Mouse (Mus musculus): Measurements from ENCODE around the gene Myh9. TPM values are rescaled to one million over a fixed set of nuclear protein-coding genes. Genes with fewer than 3 reads are reported as not detected.
"Not testable (repeated sequence)": the region's sequence is repeated elsewhere in the genome, so short reads cannot be mapped to it uniquely, and the experiment has no call there.

Myh9 gene
- polyA plus RNA-seq, 1 experiment from 2014 or later: 36.8 TPM

DNA sequence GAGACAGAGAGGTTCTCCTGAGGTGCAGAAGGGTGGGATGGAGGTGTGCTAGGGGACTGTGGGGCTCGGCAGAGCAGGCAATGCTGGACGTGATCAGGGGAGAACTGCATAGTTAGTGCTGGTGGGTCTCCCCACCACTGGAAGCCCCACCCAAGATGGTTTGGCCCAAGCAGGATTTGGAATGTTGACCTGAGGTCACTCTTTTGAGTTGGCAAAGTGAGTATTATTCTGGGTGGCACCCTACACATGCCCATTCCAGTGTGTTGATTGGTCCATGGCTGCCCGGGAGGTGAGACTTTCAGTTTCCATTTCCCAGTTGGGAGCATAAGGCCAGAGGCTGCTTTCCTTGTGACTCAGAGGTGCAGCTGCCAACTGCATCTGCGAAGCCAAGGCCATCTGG lies 113.2 kb downstream of the Myh9 start, which contains the start of gene Apol9b:
Apol9b (plus strand) TSS at position 301 of the 400 bp plus-strand sequence.
- H3K27me3 ChIP-seq (ENCODE audit: poor library complexity, severe bottlenecking); DNase-seq (ENCODE audit: extremely low spot score, low spot score): not testable (repeated sequence)
- 79% methylated on average over 1 of the region's 4 CpGs for WGBS

DNA sequence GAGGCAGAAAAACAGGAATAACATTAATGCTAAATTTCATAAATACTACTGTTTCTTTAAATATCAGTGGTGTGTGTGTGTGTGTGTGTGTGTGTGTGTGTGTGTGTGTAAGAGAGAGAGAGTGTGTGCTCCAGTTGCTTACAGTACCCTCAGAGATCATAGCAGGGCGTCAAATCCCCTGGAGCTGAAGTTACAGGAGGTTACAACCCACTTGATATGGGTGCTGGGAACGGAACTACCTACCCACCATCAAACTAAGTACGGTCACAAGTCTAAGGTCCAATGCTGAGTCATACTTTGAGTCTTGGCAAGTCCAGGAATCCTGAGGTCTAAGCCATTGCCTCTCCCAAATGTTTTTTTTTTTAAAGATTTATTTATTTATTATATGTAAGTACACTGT lies 114.2 kb downstream of the Myh9 start:
- not testable (repeated sequence) for H3K27ac ChIP-seq; H3K36me3 ChIP-seq (replicated peaks); H3K4me3 ChIP-seq; DNase-seq (ENCODE audit: extremely low spot score, low spot score); H3K9me3 ChIP-seq; H3K27me3 ChIP-seq (ENCODE audit: poor library complexity, severe bottlenecking); H3K4me1 ChIP-seq
- WGBS: 88% methylated on average over 3 of the region's 3 CpGs

More for the DNA sequence above, 113.2 kb downstream of the Myh9 start, which contains the start of gene Apol9b:
- not testable (repeated sequence) for H3K27ac ChIP-seq; H3K4me3 ChIP-seq; H3K4me1 ChIP-seq; H3K9me3 ChIP-seq; H3K36me3 ChIP-seq (replicated peaks)

DNA sequence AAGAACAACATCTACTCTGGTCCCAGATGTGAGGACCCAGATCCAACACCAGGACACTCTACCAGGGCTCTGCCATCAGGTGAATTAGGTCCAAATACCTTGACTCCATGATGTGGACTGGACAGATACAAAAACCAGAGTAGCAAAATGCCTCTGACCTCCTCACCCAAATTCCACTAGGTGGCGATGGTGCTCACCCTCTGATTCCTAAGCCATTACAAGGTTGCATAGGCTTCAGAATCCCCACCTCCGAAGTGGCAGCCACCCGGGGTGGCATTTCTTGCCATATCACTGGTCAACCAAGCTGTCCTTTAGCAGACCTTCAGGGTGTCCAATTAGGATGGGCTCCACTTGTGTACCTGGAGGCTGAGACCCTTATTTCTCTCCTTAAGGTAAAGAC lies 114.8 kb downstream of the Myh9 start:
- DNase-seq (ENCODE audit: extremely low spot score, low spot score); H3K27me3 ChIP-seq (ENCODE audit: poor library complexity, severe bottlenecking); H3K27ac ChIP-seq; H3K4me3 ChIP-seq; H3K4me1 ChIP-seq; H3K36me3 ChIP-seq (replicated peaks); H3K9me3 ChIP-seq: not testable (repeated sequence)
- 8% methylated on average over 3 of the region's 3 CpGs for WGBS

DNA sequence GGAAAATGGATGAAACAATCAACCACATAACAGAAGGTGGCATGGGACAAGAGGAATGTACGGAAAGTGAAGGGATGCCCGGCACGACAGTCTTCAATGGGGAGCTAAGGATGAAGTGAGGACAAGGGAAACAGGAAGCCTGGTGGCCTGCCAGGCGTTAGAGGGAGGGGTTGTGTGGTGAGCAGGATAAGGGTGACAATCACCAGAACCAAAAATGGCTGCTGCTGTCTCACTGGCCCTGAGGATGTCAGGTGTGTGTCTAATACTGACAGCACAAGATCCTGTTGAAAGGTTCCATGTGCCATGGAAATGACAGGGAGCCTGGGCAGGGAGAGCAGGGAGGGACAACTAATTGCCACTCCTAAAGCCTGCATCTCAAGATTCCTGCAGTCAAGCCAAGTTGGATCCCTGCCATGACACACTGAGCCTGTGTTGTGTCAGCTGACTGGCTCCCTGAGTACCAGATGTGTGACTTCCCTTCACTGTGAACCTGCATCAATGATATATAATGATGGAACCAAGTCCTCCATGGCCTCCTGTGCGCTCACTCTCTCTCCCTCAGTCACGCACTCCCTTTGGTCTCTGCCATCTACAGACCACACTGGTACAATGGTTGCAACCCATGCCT lies 116.5 kb downstream of the Myh9 start:
- not testable (repeated sequence) for H3K4me1 ChIP-seq; H3K36me3 ChIP-seq (replicated peaks); H3K27me3 ChIP-seq (ENCODE audit: poor library complexity, severe bottlenecking); H3K4me3 ChIP-seq; H3K9me3 ChIP-seq; H3K27ac ChIP-seq; DNase-seq (ENCODE audit: extremely low spot score, low spot score)
- 91% methylated on average over 6 of the region's 6 CpGs for WGBS

DNA sequence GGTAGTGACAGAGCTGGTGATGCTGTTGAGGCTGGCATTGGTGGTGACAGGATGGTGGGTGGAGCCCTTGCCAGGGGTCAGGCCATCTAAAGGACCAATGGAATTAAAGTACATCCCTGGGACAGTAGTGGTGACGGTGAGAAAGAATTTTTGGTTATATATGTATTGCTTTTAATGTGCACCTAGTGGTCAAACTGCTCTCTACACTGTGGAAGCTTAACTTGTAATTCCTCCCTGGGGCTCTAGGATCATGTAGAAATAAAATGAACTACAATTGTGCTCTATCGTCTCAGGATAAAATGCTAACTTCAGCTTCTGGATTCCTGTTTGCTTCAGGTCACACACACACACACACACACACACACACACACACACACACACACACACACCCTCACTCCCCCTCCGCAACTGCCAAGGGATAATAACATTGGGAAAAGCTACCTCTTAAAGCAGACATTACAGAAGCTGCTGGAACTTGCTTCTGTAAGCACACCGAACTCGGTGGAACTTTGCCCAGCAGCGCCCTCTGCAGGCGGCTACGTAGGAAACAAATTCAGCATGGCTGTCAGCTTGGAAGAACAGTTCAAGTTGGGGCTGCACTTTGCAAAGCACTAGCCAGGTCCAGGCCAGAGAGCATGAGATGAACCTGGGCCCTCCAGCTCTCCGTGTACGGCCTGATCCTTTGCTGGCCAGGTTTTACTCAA lies 117.6 kb downstream of the Myh9 start:
- 25% methylated on average over 5 of the region's 10 CpGs for WGBS
- H3K9me3 ChIP-seq; H3K4me3 ChIP-seq; DNase-seq (ENCODE audit: extremely low spot score, low spot score); H3K36me3 ChIP-seq (replicated peaks); H3K27ac ChIP-seq; H3K4me1 ChIP-seq; H3K27me3 ChIP-seq (ENCODE audit: poor library complexity, severe bottlenecking): not testable (repeated sequence)

DNA sequence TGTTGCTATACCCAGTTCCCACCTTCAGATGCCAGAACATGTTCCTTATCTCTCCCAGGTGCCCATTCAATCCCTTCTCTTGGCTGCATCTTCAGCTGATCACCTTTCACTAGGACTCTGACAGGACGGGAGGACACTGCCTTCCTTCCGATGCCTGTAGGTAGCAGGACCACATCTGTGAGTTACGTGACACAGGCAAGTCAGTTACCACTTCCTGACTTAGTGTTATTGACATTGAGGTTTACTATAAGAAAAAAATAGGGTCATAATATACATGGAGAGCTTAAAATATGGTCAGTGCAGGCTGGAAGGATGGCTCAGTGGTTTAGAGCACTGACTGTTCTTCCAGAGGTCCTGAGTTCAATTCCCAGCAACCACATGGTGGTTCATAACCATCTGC lies 120.5 kb downstream of the Myh9 start:
- H3K36me3 ChIP-seq (replicated peaks); H3K27me3 ChIP-seq (ENCODE audit: poor library complexity, severe bottlenecking); H3K4me1 ChIP-seq; H3K9me3 ChIP-seq; H3K27ac ChIP-seq; DNase-seq (ENCODE audit: extremely low spot score, low spot score); H3K4me3 ChIP-seq: not testable (repeated sequence)
- no CpG with 5 or more reads among the region's 3 CpGs for WGBS

DNA sequence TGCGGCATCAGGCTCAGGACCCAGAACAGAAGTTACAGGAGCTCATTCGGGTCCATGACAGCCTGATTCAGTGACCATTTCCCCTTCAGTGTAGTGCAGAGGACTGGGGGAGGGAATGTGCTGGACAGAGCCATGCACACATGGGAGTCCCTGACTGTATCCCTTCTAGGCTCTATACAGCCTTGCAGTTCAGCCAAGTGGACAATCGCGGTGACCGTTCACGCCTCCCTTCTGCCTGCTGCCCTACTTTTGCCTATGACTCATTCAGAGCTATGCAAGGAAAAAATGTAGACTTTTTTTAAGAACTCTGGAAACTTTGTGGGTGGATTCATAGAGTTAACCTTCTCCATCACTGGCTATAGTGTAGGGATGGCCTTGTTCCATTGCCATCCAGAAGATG lies 123.7 kb downstream of the Myh9 start:
- 84% methylated on average over 5 of the region's 6 CpGs for WGBS
- H3K9me3 ChIP-seq; H3K27ac ChIP-seq; H3K36me3 ChIP-seq (replicated peaks); H3K4me3 ChIP-seq; H3K4me1 ChIP-seq; H3K27me3 ChIP-seq (ENCODE audit: poor library complexity, severe bottlenecking); DNase-seq (ENCODE audit: extremely low spot score, low spot score): not testable (repeated sequence)

Other genes starting within 250 kb of the Myh9 start
- gene Apol10b, start 246.1 kb downstream of the Myh9 start, polyA plus RNA-seq (2016; fragmentation: Nextera tagmentation; extraction: Ambion mirVana): not detected in 2 replicates
- not detected in 2 replicates for gene Gm36245, start 242.9 kb downstream of the Myh9 start, polyA plus RNA-seq (2016; fragmentation: Nextera tagmentation; extraction: Ambion mirVana)
- gene Apol11b, start 198.9 kb downstream of the Myh9 start, polyA plus RNA-seq (2016; fragmentation: Nextera tagmentation; extraction: Ambion mirVana): not detected in 2 replicates
- gene Apol7e, start 143.3 kb downstream of the Myh9 start, polyA plus RNA-seq (2016; fragmentation: Nextera tagmentation; extraction: Ambion mirVana): not detected in 2 replicates
- gene Apol9b, start 113.1 kb downstream of the Myh9 start, polyA plus RNA-seq (2016; fragmentation: Nextera tagmentation; extraction: Ambion mirVana): not detected in 2 replicates
- gene Apol8, start 85.2 kb downstream of the Myh9 start, polyA plus RNA-seq (2016; fragmentation: Nextera tagmentation; extraction: Ambion mirVana): 0.07 and 0.24 TPM in 2 replicates
- gene Txn2, start 86.8 kb upstream of the Myh9 start, polyA plus RNA-seq (2016; fragmentation: Nextera tagmentation; extraction: Ambion mirVana): 288 and 291 TPM in 2 replicates
- 7.9 and 8.7 TPM in 2 replicates for gene Foxred2, start 114.5 kb upstream of the Myh9 start, polyA plus RNA-seq (2016; fragmentation: Nextera tagmentation; extraction: Ambion mirVana)
- gene Eif3d, start 128.6 kb upstream of the Myh9 start, polyA plus RNA-seq (2016; fragmentation: Nextera tagmentation; extraction: Ambion mirVana): 280 and 284 TPM in 2 replicates

Measured in forebrain, embryonic 10.5 days (tissue).